Mouse (Mus musculus) liver, adult 2 months (tissue): ENCODE data around the gene E030018B13Rik.

Source experiments
- CTCF ChIP-seq: fragments of 200-500 bp; IDR thresholded peaks from 2 replicates; pipeline ENCODE4 v1.5.1; 2011; ENCODE audit warnings: low read depth, low read length, control low read depth
- POLR2A ChIP-seq: fragments of 200-500 bp; IDR thresholded peaks from 2 replicates; pipeline ENCODE4 v1.6.1; 2011; ENCODE audit warnings: low read length, control low read depth; ENCODE audit not compliant: insufficient read depth; ENCODE audit errors: extremely low read depth

DNA sequence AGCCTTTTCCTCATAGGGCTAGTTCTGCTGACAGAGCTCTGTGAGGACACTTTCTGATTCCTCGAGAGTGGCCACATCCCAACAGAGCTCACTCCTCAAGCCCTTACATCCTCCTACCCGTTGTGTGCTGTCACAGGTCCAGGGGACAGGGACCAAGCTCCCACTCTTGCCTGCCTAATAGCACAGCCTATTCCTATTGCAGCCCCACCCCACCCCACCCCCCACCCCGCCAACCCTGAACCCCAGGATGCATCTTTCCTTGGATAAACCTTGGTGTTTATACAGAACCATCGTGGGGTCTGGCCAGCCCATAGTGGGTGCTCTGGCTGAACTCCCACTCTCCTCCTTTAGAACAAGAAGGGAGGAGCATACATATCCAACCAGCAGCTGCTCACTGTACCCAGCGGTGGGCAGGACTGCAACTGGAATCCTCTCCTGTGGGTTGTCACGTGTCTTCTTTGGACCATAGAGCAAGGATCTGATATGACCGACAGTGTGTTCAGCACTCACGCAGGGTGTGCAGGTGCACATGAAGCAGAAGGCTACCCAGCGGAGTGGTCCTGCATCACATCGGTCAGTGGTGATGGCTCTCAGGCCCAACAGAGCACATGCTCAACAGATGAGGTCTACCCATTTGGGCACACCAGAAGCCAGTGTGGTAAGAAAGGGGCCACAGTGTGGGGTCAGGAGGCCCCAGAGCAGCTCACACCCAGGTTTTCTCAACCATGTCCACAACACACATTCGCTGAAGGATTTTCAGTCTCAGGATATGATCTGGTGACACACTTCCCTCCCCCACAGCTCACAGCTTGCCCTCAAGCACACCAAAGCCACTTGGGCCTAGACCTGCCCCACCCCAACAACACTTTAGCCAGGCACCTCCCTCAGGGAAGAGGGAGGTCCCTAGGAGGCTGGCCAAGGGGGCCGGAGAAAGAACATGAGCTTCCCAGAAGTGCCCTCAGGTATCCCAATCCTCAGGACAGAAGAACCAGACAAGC, 2.4 kb downstream of the E030018B13Rik start:
- TF ChIP-seq POLR2A = no peak
- TF ChIP-seq CTCF = no peak
